Mouse (Mus musculus) intestine, embryonic 16.5 days (tissue): Measurements from ENCODE around the gene Bcas1. TPM values are rescaled to one million over a fixed set of nuclear protein-coding genes. Genes with fewer than 3 reads are reported as not detected.

Source experiments
- ATAC-seq: fragments of 200-750 bp; cut with Nextera tagmentation; 2 replicates; pipeline ENCODE4 v1.8.0; 2017; ENCODE audit warnings: moderate TSS enrichment, moderate library complexity
- H3K27ac ChIP-seq: fragments of 300-500 bp; sonication (generic); 2 replicates; pipeline ENCODE4 v1.5.1; 2014; ENCODE audit warnings: mild to moderate bottlenecking, low read length
- H3K27me3 ChIP-seq: fragments of 300-500 bp; sonication (generic); replicated peaks from 2 replicates; pipeline ENCODE4 v1.6.1; 2014; ENCODE audit warnings: low read length, control low read depth, mixed read lengths; ENCODE audit not compliant: control insufficient read depth, insufficient read depth
- H3K36me3 ChIP-seq: fragments of 300-500 bp; sonication (generic); 2 replicates; pipeline ENCODE4 v1.6.1; 2014; ENCODE audit warnings: low read length, control low read depth; ENCODE audit not compliant: control insufficient read depth, insufficient read depth
- H3K4me1 ChIP-seq: fragments of 300-500 bp; sonication (generic); 2 replicates; pipeline ENCODE4 v1.6.1; 2014; ENCODE audit warnings: low read length, control low read depth, mixed read lengths; ENCODE audit not compliant: control insufficient read depth, insufficient read depth
- H3K4me2 ChIP-seq: fragments of 300-500 bp; sonication (generic); 2 replicates; pipeline ENCODE4 v1.6.1; 2014; ENCODE audit warnings: low read depth, low read length, control low read depth
- H3K4me3 ChIP-seq: fragments of 300-500 bp; sonication (generic); 2 replicates; pipeline ENCODE4 v1.5.1; 2014; ENCODE audit warnings: mild to moderate bottlenecking, low read length
- H3K9ac ChIP-seq: fragments of 300-500 bp; sonication (generic); 2 replicates; pipeline ENCODE4 v1.6.1; 2014; ENCODE audit warnings: low read depth, low read length
- H3K9me3 ChIP-seq: fragments of 300-500 bp; sonication (generic); 2 replicates; pipeline ENCODE4 v1.6.1; 2016; ENCODE audit warnings: low read length, control low read depth; ENCODE audit not compliant: control insufficient read depth
- WGBS: fragments of 180-500 bp; shearing (Covaris S2); extraction: QIAGEN DNeasy Blood & Tissue Kit; methylation state at CpG from one replicate; pipeline ENCODE4 v1.1.7; 2014; 5-methylcytosine and 5-hydroxymethylcytosine counted together
- polyA plus RNA-seq: library from polyadenylated mRNA; unstranded; fragments of >200 nt; fragmentation: Nextera tagmentation; extraction: Ambion mirVana; gene quantifications from 2 replicates; pipeline ENCODE4 v1.2.1, GENCODE M21; 2015

The Bcas1 gene
- polyA plus RNA-seq, 1 experiment from 2014 or later, result 12.1 TPM

DNA sequence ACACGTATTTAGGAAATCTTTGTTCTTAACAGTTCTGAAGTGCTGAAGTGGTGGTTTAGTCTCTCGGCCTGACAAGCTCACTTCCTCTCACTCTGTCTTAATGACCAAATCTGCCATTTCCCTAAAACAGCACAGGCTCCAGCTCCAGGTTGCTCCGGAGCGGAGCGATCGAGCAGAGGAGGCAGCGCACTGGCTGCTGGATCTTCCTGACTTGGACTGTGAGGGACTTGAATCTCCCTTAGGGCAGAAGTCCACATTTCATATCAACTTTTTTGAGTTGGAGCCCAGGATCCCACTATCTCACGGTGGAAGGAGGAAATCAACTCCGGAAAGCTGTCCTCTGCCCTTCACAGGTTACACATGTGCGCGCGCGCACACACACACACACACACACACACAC lies 97.7 kb downstream of the Bcas1 start:
- ATAC-seq, result peak; percentile 70
- peak overlapping the region; percentile 81 for H3K27ac ChIP-seq
- WGBS, result 69% methylated on average over 13 of the region's 13 CpGs

DNA sequence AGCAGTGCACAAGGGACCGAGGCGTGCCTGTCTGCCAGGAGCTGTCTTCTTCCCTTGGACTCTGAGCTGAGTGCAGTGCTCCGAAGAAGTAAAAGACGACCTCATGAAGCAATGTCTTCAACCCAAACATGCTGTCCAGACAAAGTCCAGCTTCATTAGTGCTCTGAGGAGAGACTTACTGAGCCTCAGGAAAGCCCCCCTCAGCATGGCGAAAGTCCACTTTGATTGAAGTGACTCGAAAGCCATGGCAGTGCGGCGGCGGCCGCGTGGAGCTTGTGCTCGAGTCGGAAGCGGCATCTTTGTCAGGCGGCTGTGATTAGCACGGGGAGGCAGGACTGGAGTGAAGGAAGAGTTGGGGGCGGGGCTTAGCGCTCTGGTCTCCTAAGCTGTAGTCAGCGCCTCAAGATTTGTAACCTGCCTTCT lies 103.7 kb downstream of the Bcas1 start:
- ATAC-seq, result peak; percentile 75
- no peaks in the 10 kb centered on the region for H3K36me3 ChIP-seq
- peak overlapping the region; percentile 67 for H3K4me2 ChIP-seq
- peak overlapping the region; percentile 32; the same call in 1 of the 2 replicates for H3K27ac ChIP-seq
- H3K4me3 ChIP-seq, result peak overlapping the region; percentile 46
- H3K9me3 ChIP-seq, result no peaks in the 10 kb centered on the region; the same call in 1 of the 2 replicates
- WGBS, result 2% methylated on average over 19 of the region's 19 CpGs
- H3K27me3 ChIP-seq, result no peaks in the 10 kb centered on the region
- peaks cover 26% of the 10 kb centered on the region for H3K4me1 ChIP-seq
- peak overlapping the region; percentile 74 for H3K9ac ChIP-seq

More for the DNA sequence above, 97.7 kb downstream of the Bcas1 start:
- no peak overlapping the region for H3K4me2 ChIP-seq
- H3K9ac ChIP-seq, result 0 out of 2 replicates have a peak overlapping the region, but pooled peaks have one; percentile 39
- peaks cover 15% of the 10 kb centered on the region for H3K4me1 ChIP-seq
- H3K27me3 ChIP-seq, result no peaks in the 10 kb centered on the region
- no peaks in the 10 kb centered on the region; the same call in 1 of the 2 replicates for H3K9me3 ChIP-seq
- H3K4me3 ChIP-seq, result no peak overlapping the region
- no peaks in the 10 kb centered on the region for H3K36me3 ChIP-seq

DNA sequence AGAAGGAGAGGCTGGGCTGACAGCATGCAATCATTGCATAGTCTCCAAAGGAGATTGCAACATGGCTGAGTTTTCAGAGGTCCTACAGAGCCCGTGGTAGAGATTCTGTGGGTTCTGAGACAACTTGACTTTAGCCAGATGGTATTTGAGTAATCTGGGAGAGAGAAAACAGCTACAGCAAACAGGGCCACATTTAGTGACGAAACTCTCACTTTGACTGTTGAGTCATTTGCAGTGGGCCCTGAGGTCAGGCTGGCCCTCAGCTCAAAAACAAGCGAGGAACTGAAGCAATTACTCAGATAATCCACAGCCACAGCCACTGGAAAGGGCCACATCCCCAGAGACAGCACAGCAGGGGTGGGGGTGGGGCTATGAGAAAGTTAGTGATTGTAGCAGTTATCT lies 105.6 kb downstream of the Bcas1 start:
- Histone ChIP-seq H3K4me1 (peaks cover 30% of the 10 kb centered on the region), H3K9ac (0 out of 2 replicates have a peak overlapping the region, but pooled peaks have one; percentile 7), H3K4me3 (no peak overlapping the region), H3K27me3 (no peaks in the 10 kb centered on the region), H3K27ac (peak overlapping the region; percentile 34), H3K9me3 (no peaks in the 10 kb centered on the region), H3K36me3 (no peaks in the 10 kb centered on the region), H3K4me2 (no peak overlapping the region)
- 30% methylated on average over 3 of the region's 3 CpGs for WGBS
- ATAC-seq, result no peak

DNA sequence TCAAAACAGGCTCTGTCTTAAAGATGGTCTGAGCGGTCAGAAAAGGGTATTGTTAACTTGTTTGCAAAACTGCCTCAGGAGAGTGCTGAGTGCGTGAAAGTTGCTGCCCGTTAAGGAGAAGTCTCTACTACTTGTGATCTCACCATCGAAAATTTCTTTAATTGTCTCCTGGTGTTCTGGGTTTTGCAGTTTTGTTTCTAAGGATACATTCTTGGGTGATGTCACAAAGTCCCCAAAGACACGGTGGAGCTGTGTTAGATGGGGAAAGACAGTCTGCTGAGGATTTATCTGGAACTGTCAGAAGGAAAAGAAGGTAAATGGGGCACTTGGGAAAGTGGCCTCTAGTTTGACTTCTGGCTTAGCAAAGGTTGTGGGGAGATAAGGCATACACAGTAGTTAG lies 106.1 kb downstream of the Bcas1 start:
- ATAC-seq, result no peak
- 0 out of 2 replicates have a peak overlapping the region, but pooled peaks have one; percentile 7 for H3K9ac ChIP-seq
- H3K4me3 ChIP-seq, result no peak overlapping the region
- H3K4me2 ChIP-seq, result no peak overlapping the region
- no peaks in the 10 kb centered on the region for H3K27me3 ChIP-seq
- H3K36me3 ChIP-seq, result no peaks in the 10 kb centered on the region
- peaks cover 30% of the 10 kb centered on the region for H3K4me1 ChIP-seq
- H3K9me3 ChIP-seq, result no peaks in the 10 kb centered on the region
- WGBS, result 49% methylated on average over 5 of the region's 5 CpGs
- peak overlapping the region; percentile 34 for H3K27ac ChIP-seq

DNA sequence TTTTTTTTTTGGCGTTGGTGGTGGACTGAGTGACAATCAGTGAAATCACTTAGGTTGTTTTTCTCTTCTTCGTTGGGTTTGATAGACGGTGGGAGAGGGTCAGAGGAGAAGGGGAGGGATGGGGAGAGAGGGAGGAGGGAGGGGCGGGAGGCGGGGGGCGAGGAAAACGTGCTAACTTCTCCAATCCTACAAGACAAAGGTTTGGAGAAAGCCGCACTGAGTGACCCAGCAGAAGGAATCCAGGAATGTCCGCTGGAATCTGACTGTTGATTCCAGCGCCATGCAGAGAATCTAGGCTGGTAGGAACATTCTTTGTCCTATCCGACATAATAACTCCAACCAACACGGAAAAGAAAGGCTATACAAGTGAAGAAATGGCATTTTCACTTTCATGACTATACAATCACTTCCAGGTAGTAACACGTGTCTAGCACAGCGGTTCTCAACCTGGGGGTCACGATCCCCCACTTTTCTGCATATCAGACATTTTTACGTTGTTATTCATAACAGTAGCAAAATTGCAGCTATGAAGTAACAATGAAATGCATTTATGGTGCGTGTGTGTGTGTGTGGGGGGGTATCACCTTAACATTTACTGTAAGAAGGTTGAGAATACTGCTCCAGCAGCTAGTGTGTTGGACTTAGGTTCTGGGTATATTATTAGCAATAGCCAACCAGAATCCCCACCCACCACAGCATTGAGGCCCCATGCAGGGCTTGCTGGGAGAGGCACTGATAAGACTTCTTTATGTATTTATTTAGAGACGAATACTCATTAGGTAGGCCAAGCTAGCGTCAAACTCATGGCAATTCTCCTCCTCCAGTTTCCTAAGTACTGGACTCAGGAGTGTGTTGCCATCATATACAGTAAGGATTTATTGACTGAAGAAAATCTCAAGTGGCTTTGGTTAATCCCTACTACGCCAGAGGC lies 107.8 kb downstream of the Bcas1 start:
- H3K4me1 ChIP-seq, result peaks cover 30% of the 10 kb centered on the region
- H3K36me3 ChIP-seq, result no peaks in the 10 kb centered on the region
- no peaks in the 10 kb centered on the region for H3K27me3 ChIP-seq
- peak overlapping the region; percentile 68 for H3K9ac ChIP-seq
- no peaks in the 10 kb centered on the region for H3K9me3 ChIP-seq
- peak overlapping the region; percentile 87 for H3K4me2 ChIP-seq
- H3K27ac ChIP-seq, result peak overlapping the region; percentile 92
- 16% methylated on average over 18 of the region's 20 CpGs for WGBS
- ATAC-seq, result peak; percentile 81
- peak overlapping the region; percentile 47 for H3K4me3 ChIP-seq

DNA sequence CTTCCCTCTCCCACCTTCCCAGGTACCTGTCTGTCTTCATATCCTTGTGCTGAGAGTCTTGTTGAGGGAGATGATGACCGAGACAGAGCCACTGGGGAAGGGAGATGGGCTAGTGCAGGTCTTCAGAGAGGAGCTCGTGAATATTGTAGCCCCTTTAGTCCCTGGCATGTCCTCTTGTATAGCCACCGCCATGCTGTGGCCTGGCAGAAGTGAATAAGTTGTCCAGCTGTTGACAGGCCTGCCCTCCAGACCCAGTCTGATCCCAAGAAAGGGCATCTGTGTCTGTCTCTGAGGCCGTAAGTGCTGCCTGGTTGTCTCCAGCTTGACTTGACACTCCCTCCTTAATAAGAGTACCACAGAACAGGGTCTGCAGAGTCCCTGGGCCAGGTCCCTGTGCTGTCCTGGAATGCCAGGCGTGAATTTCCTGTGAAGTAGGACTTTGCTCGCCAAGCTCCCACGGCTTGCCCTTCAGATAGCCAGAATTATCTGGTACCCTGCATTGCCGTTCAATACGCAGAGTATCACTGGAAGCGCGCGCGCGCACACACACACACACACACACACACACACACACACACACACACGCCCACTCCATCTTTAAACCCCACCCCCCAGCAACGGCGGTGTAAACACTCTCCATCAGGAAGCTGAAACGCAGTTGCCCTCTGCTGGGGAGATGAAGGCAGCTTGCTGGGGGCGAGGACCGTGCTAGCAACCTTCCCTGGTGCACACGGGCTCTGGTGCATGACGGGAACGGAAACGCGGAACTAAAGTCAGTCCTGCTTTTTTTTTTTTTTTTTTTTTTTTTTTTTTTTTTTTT lies 108.7 kb downstream of the Bcas1 start:
- no peaks in the 10 kb centered on the region for H3K27me3 ChIP-seq
- H3K9ac ChIP-seq, result peak overlapping the region; percentile 60; the same call in 1 of the 2 replicates
- peak overlapping the region; percentile 86 for H3K27ac ChIP-seq
- WGBS, result 10% methylated on average over 25 of the region's 25 CpGs
- ATAC-seq, result peak; percentile 88
- H3K4me1 ChIP-seq, result peaks cover 26% of the 10 kb centered on the region
- H3K4me3 ChIP-seq, result peak overlapping the region; percentile 47
- no peaks in the 10 kb centered on the region for H3K36me3 ChIP-seq
- H3K9me3 ChIP-seq, result no peaks in the 10 kb centered on the region
- H3K4me2 ChIP-seq, result peak overlapping the region; percentile 87

DNA sequence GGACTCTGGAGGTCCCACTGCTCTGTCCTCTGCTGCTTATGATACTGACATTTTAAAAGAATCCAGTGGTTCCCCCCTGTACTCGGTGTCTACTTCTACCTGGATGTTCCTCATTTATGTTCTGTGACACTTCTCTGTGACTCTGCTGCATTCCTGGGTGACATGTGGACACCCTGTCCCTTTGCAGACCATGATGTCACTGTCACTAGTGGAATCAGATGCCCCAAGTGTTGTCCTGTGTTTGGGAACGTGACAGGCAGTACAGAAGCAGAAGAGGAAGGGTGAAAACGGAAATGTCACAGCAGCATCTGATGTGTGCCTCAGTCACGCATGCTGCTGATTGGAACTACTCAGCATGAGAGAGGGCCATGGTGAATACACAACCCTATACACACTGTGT lies 110.9 kb downstream of the Bcas1 start:
- H3K4me2 ChIP-seq, result no peak overlapping the region
- H3K9ac ChIP-seq, result no peak overlapping the region
- no peak overlapping the region for H3K27ac ChIP-seq
- WGBS, result 88% methylated on average over 4 of the region's 4 CpGs
- H3K36me3 ChIP-seq, result no peaks in the 10 kb centered on the region
- no peaks in the 10 kb centered on the region for H3K27me3 ChIP-seq
- no peaks in the 10 kb centered on the region for H3K9me3 ChIP-seq
- peaks cover 19% of the 10 kb centered on the region for H3K4me1 ChIP-seq
- H3K4me3 ChIP-seq, result no peak overlapping the region
- no peak for ATAC-seq

DNA sequence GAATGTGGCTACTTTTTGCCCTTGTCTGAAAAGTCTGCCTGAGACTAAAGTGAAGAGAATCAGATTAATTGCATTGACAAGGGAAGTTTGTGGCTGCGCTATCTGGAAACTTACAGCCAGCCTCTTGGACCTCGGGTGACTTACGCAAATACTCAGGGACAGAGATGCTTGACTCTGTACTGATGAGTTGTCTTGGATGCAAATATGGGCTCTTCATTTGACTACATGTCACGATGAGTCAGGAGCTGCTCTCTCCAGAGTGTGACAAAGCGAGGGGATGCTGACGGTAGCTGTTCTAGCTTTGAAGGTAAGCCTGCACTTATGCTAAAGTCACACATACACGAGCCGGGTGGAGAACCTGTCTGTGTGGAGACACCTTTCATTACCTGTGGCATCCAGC lies 111.3 kb downstream of the Bcas1 start:
- H3K4me2 ChIP-seq, result no peak overlapping the region

DNA sequence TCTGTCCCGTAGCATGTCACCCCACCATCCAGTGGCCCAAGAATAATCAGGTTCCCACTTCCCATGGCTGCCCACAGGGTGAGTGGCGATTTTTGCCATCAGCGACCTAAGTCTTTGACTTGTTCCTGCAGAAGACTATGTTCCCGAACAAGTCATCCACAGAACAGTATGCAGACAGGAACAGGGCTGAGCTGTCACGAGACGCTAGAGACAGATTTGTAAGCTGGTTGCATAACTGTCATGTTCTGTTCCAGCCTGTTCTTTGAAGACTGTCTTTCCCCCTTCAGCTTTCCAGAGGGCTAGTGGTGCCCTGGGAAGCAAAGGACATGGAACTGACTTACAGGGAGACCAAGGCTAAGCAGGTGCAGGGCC lies 116.7 kb downstream of the Bcas1 start:
- peak overlapping the region; percentile 31 for H3K27ac ChIP-seq
- peaks cover 16% of the 10 kb centered on the region for H3K4me1 ChIP-seq

More for the DNA sequence above, 111.3 kb downstream of the Bcas1 start:
- Histone ChIP-seq H3K36me3 (no peaks in the 10 kb centered on the region), H3K9ac (no peak overlapping the region), H3K27me3 (no peaks in the 10 kb centered on the region), H3K27ac (no peak overlapping the region), H3K4me1 (peaks cover 14% of the 10 kb centered on the region), H3K4me3 (no peak overlapping the region), H3K9me3 (no peaks in the 10 kb centered on the region)
- WGBS, result 86% methylated on average over 8 of the region's 8 CpGs
- no peak for ATAC-seq

More for the DNA sequence above, 116.7 kb downstream of the Bcas1 start:
- no peak overlapping the region for H3K9ac ChIP-seq
- H3K36me3 ChIP-seq, result no peaks in the 10 kb centered on the region
- ATAC-seq, result no peak
- H3K9me3 ChIP-seq, result no peaks in the 10 kb centered on the region
- H3K4me2 ChIP-seq, result no peak overlapping the region
- no peaks in the 10 kb centered on the region for H3K27me3 ChIP-seq
- H3K4me3 ChIP-seq, result no peak overlapping the region
- 87% methylated on average over 6 of the region's 6 CpGs for WGBS
